Mouse (Mus musculus): ENCODE data around the gene Ufm1. TPM values are rescaled to one million over a fixed set of nuclear protein-coding genes. Genes with fewer than 3 reads are reported as not detected.

The Ufm1 gene
- polyA plus RNA-seq, 1 experiment = 66.5 TPM

Other genes with a start within 250 kb of the Ufm1 start
- not detected in 2 replicates for gene Frem2, start 206.5 kb downstream of the Ufm1 start, polyA plus RNA-seq (2012; ENCODE audit: insufficient read depth, insufficient read length, missing spikeins)
- gene Gm10985, start 18.7 kb downstream of the Ufm1 start, polyA plus RNA-seq (2012; ENCODE audit: insufficient read depth, insufficient read length, missing spikeins) = not detected in 2 replicates

All from brown adipose tissue, adult 24 weeks (tissue).